Mouse (Mus musculus): ENCODE measurements around the gene Cela3b.

DNA sequence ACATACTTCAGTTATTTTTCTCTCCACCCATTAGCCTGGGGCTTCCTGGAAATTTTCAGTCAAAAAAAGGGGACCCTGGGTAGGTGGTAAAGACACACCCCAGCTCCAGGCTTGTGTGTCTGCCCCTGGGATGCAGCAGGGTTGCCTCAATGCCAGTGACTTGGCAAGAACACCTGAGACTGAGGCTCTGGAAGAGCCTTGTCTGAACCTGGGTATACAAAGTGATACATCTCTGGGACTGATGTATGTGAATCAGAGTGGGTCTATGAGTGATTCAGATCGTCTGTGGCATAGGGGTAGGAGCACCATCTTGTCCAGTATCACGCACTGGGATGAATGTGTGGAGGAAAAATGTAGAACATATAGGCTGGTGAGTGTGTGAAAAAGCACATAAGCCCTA is 37.2 kb upstream of the Cela3b start:
- TF ChIP-seq CTCF (IDR thresholded peaks at IDR 0.05; ENCODE audit: low read depth, low read length) (no peak), POLR2A (IDR thresholded peaks at IDR 0.05; ENCODE audit: borderline replicate concordance, low read depth, low read length) (no peak)
